Mouse (Mus musculus) adrenal gland, postnatal 25 days (tissue): ENCODE measurements around the gene Usp50. TPM values are rescaled to one million over a fixed set of nuclear protein-coding genes. Genes with fewer than 3 reads are reported as not detected.

Source experiments
- DNase-seq: peaks from one replicate; pipeline ENCODE4 v3.0.0; 2021; ENCODE audit warnings: mixed read lengths
- total RNA-seq: library from RNA; stranded (reverse); gene quantifications from 2 replicates; pipeline ENCODE4 v1.2.3, GENCODE M21; 2021

Gene Usp50
- total RNA-seq, 1 experiment from 2014 or later, result not detected

GRCm38 (mm10) chr2:126665984-126666383, 117.3 kb downstream of the Usp50 start:
- DNase-seq, result no peak

- no peak for DNase-seq
Measured at GRCm38 (mm10) chr2:126663481-126663880, 119.8 kb downstream of the Usp50 start.

Other genes starting within 250 kb of the Usp50 start
- 18.8 and 40.4 TPM in 2 replicates for gene Slc27a2, start 231.1 kb downstream of the Usp50 start, total RNA-seq
- 22.6 and 29.8 TPM in 2 replicates for gene Hdc, start 164.2 kb downstream of the Usp50 start, total RNA-seq
- gene Gabpb1, start 107.1 kb downstream of the Usp50 start, total RNA-seq, result 18.4 and 19.6 TPM in 2 replicates
- gene Usp8, start 76.1 kb downstream of the Usp50 start, total RNA-seq, result 80.1 and 81.6 TPM in 2 replicates
- 47.1 and 54.7 TPM in 2 replicates for gene Trpm7, start 92.8 kb upstream of the Usp50 start, total RNA-seq
- 91.0 and 92.7 TPM in 2 replicates for gene Sppl2a, start 149.8 kb upstream of the Usp50 start, total RNA-seq
- gene Ap4e1, start 225.2 kb upstream of the Usp50 start, total RNA-seq, result 10.0 and 16.2 TPM in 2 replicates